Mouse (Mus musculus): Measurements from ENCODE around the gene Rgs19. TPM values are rescaled to one million over a fixed set of nuclear protein-coding genes. Genes with fewer than 3 reads are reported as not detected.

Rgs19 gene
- total and polyA plus RNA-seq, 2 experiments: 1.5 to 7.8 TPM

DNA sequence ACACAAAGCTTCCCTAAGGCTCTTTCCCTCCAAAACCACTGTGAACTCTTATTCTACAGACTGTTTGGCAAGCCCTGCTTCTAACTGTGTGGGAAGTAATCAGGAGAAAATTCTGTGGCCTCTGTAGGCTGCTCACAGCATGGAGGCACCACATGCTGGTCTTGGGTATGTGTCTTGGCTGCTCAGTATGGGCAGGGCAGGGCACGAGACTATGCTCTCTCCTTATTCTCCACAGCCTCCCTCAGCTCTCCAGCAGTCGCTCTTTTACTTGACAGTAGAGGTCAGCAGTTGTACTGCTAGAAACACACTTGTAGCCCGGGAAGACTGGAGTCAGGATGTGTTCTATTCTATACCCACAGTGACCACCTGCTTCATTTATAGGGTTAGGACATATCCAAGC lies 26.3 kb upstream of the Rgs19 start:
- no peak for TF ChIP-seq CTCF (IDR thresholded peaks at IDR 0.05; ENCODE audit: low read depth, low read length)
- no peak for TF ChIP-seq POLR2A (IDR thresholded peaks at IDR 0.05; ENCODE audit: extremely low read depth, insufficient read depth, low read length)
- no peak for DNase-seq (ENCODE audit: extremely low read depth, low read depth, low spot score)
- no peak overlapping the region for H3K27ac ChIP-seq (replicated peaks; ENCODE audit: insufficient read depth, low read depth, low read length)
- WGBS: 46% methylated on average over 3 of the region's 3 CpGs
- no peaks in the 10 kb centered on the region for H3K27me3 ChIP-seq (ENCODE audit: control insufficient read depth, insufficient read depth, low read length)
- H3K4me3 ChIP-seq (ENCODE audit: insufficient read depth, low read depth, low read length): no peak overlapping the region
- no peaks in the 10 kb centered on the region for H3K36me3 ChIP-seq (ENCODE audit: control insufficient read depth, insufficient read depth, low read length)
- no peak overlapping the region for H3K9ac ChIP-seq (ENCODE audit: low read depth, low read length)
- no peaks in the 10 kb centered on the region for H3K4me1 ChIP-seq (ENCODE audit: control insufficient read depth, insufficient read depth, low read length)
- no peaks in the 10 kb centered on the region for H3K79me2 ChIP-seq (ENCODE audit: control insufficient read depth, insufficient read depth, low read length)

GRCm38 (mm10) chr2:181716991-181717390 lies 23.2 kb upstream of the Rgs19 start:
- DNase-seq (ENCODE audit: extremely low read depth, low read depth, low spot score): no peak
- H3K4me1 ChIP-seq (ENCODE audit: control insufficient read depth, insufficient read depth, low read length): no peaks in the 10 kb centered on the region
- H3K79me2 ChIP-seq (ENCODE audit: control insufficient read depth, insufficient read depth, low read length): no peaks in the 10 kb centered on the region
- TF ChIP-seq POLR2A (IDR thresholded peaks at IDR 0.05; ENCODE audit: extremely low read depth, insufficient read depth, low read length): no peak
- no peak for TF ChIP-seq CTCF (IDR thresholded peaks at IDR 0.05; ENCODE audit: low read depth, low read length)
- no peak overlapping the region for H3K9ac ChIP-seq (ENCODE audit: low read depth, low read length)
- H3K4me3 ChIP-seq (ENCODE audit: insufficient read depth, low read depth, low read length): no peak overlapping the region
- no peak overlapping the region for H3K27ac ChIP-seq (replicated peaks; ENCODE audit: insufficient read depth, low read depth, low read length)
- 44% methylated on average over 3 of the region's 3 CpGs for WGBS
- no peaks in the 10 kb centered on the region for H3K36me3 ChIP-seq (ENCODE audit: control insufficient read depth, insufficient read depth, low read length)
- no peaks in the 10 kb centered on the region for H3K27me3 ChIP-seq (ENCODE audit: control insufficient read depth, insufficient read depth, low read length)

GRCm38 (mm10) chr2:181715382-181715781 lies 21.6 kb upstream of the Rgs19 start:
- no peak for DNase-seq (ENCODE audit: extremely low read depth, low read depth, low spot score)
- H3K27me3 ChIP-seq (ENCODE audit: control insufficient read depth, insufficient read depth, low read length): no peaks in the 10 kb centered on the region
- no peaks in the 10 kb centered on the region for H3K36me3 ChIP-seq (ENCODE audit: control insufficient read depth, insufficient read depth, low read length)
- H3K27ac ChIP-seq (replicated peaks; ENCODE audit: insufficient read depth, low read depth, low read length): no peak overlapping the region
- H3K9ac ChIP-seq (ENCODE audit: low read depth, low read length): no peak overlapping the region
- TF ChIP-seq CTCF (IDR thresholded peaks at IDR 0.05; ENCODE audit: low read depth, low read length) (no peak), POLR2A (IDR thresholded peaks at IDR 0.05; ENCODE audit: extremely low read depth, insufficient read depth, low read length) (no peak)
- no peaks in the 10 kb centered on the region for H3K79me2 ChIP-seq (ENCODE audit: control insufficient read depth, insufficient read depth, low read length)
- H3K4me1 ChIP-seq (ENCODE audit: control insufficient read depth, insufficient read depth, low read length): no peaks in the 10 kb centered on the region
- 78% methylated on average over 3 of the region's 3 CpGs for WGBS
- H3K4me3 ChIP-seq (ENCODE audit: insufficient read depth, low read depth, low read length): no peak overlapping the region

DNA sequence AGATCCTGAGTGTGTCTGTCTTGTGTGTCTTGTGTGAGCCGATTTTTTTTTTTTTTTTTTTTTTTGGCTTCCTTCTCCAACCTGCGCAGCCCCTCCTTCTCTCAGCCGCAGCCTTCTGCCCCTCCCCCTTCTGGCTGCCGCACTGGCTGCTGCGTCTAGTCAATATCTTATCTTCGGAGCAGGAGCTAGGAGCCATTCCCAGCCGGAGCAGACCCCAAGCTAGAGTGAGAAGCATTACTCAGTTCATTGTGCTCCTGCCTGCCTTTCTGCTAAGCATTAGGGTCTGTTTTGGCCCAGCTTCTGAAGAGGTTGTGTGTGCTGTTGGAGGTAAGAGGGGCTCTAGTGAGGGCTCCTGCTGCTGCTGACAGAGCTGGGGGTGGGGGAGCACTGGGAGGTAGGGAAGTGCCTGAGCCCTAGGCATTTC lies 21.1 kb upstream of the Rgs19 start, which contains the start of gene Oprl1:
TSS of gene Oprl1 (plus strand) at position 114 of the 424 bp plus-strand sequence.
- 3% methylated on average over 7 of the region's 7 CpGs for WGBS
- no peak within 1 kb of the TSS for H3K4me3 ChIP-seq (ENCODE audit: insufficient read depth, low read depth, low read length)
- TF ChIP-seq CTCF (IDR thresholded peaks at IDR 0.05; ENCODE audit: low read depth, low read length) (no peak), POLR2A (IDR thresholded peaks at IDR 0.05; ENCODE audit: extremely low read depth, insufficient read depth, low read length) (no peak)

GRCm38 (mm10) chr2:181713749-181714148 lies 20.0 kb upstream of the Rgs19 start:
- DNase-seq (ENCODE audit: extremely low read depth, low read depth, low spot score): no peak
- no peaks in the 10 kb centered on the region for H3K27me3 ChIP-seq (ENCODE audit: control insufficient read depth, insufficient read depth, low read length)
- no peaks in the 10 kb centered on the region for H3K36me3 ChIP-seq (ENCODE audit: control insufficient read depth, insufficient read depth, low read length)
- no peaks in the 10 kb centered on the region for H3K4me1 ChIP-seq (ENCODE audit: control insufficient read depth, insufficient read depth, low read length)
- 92% methylated on average over 1 of the region's 1 CpGs for WGBS
- TF ChIP-seq POLR2A (IDR thresholded peaks at IDR 0.05; ENCODE audit: extremely low read depth, insufficient read depth, low read length) (no peak), CTCF (IDR thresholded peaks at IDR 0.05; ENCODE audit: low read depth, low read length) (no peak)
- H3K27ac ChIP-seq (replicated peaks; ENCODE audit: insufficient read depth, low read depth, low read length): no peak overlapping the region
- H3K4me3 ChIP-seq (ENCODE audit: insufficient read depth, low read depth, low read length): no peak overlapping the region
- no peaks in the 10 kb centered on the region for H3K79me2 ChIP-seq (ENCODE audit: control insufficient read depth, insufficient read depth, low read length)
- no peak overlapping the region for H3K9ac ChIP-seq (ENCODE audit: low read depth, low read length)

More for the DNA sequence above, 21.1 kb upstream of the Rgs19 start, which contains the start of gene Oprl1:
- Histone ChIP-seq H3K9ac (ENCODE audit: low read depth, low read length) (no peak within 1 kb of the TSS), H3K27ac (replicated peaks; ENCODE audit: insufficient read depth, low read depth, low read length) (no peak within 1 kb of the TSS), H3K79me2 (ENCODE audit: control insufficient read depth, insufficient read depth, low read length) (no peaks in the 10 kb centered on the region), H3K4me1 (ENCODE audit: control insufficient read depth, insufficient read depth, low read length) (no peaks in the 10 kb centered on the region), H3K36me3 (ENCODE audit: control insufficient read depth, insufficient read depth, low read length) (no peaks in the 10 kb centered on the region), H3K27me3 (ENCODE audit: control insufficient read depth, insufficient read depth, low read length) (no peaks in the 10 kb centered on the region)
- no peak for DNase-seq (ENCODE audit: extremely low read depth, low read depth, low spot score)

- no peak overlapping the region for H3K27ac ChIP-seq (replicated peaks; ENCODE audit: insufficient read depth, low read depth, low read length)
- H3K36me3 ChIP-seq (ENCODE audit: control insufficient read depth, insufficient read depth, low read length): no peaks in the 10 kb centered on the region
- H3K4me1 ChIP-seq (ENCODE audit: control insufficient read depth, insufficient read depth, low read length): no peaks in the 10 kb centered on the region
- no peak overlapping the region for H3K9ac ChIP-seq (ENCODE audit: low read depth, low read length)
- H3K27me3 ChIP-seq (ENCODE audit: control insufficient read depth, insufficient read depth, low read length): no peaks in the 10 kb centered on the region
- TF ChIP-seq POLR2A (IDR thresholded peaks at IDR 0.05; ENCODE audit: extremely low read depth, insufficient read depth, low read length) (no peak), CTCF (IDR thresholded peaks at IDR 0.05; ENCODE audit: low read depth, low read length) (no peak)
- 33% methylated on average over 4 of the region's 4 CpGs for WGBS
- H3K79me2 ChIP-seq (ENCODE audit: control insufficient read depth, insufficient read depth, low read length): no peaks in the 10 kb centered on the region
- peak; percentile 37 for DNase-seq (ENCODE audit: extremely low read depth, low read depth, low spot score)
- no peak overlapping the region for H3K4me3 ChIP-seq (ENCODE audit: insufficient read depth, low read depth, low read length)
Observed at GRCm38 (mm10) chr2:181706668-181707067, 12.9 kb upstream of the Rgs19 start.

All from liver, adult 2 months (tissue).